Mouse (Mus musculus): ENCODE data around the gene Trdmt1. TPM values are rescaled to one million over a fixed set of nuclear protein-coding genes. Genes with fewer than 3 reads are reported as not detected.

The Trdmt1 gene
- polyA plus RNA-seq, 1 experiment: 5.4 TPM

GRCm38 (mm10) chr2:13514949-13515348 lies 29.5 kb downstream of the Trdmt1 start:
- Histone ChIP-seq H3K27ac (ENCODE audit: insufficient read depth, low read length) (no peak overlapping the region), H3K4me1 (ENCODE audit: control insufficient read depth, insufficient read depth, low read length) (no peaks in the 10 kb centered on the region), H3K4me3 (ENCODE audit: insufficient read depth, low read length) (no peak overlapping the region)
- TF ChIP-seq POLR2A (IDR thresholded peaks at IDR 0.05; ENCODE audit: extremely low read depth, insufficient read depth, low read length) (no peak), CTCF (IDR thresholded peaks at IDR 0.05; ENCODE audit: extremely low read depth, insufficient read depth, low read length) (no peak)

- Histone ChIP-seq H3K4me1 (ENCODE audit: control insufficient read depth, insufficient read depth, low read length) (no peaks in the 10 kb centered on the region; the same call in 1 of the 2 replicates), H3K27ac (ENCODE audit: insufficient read depth, low read length) (no peak overlapping the region), H3K4me3 (ENCODE audit: insufficient read depth, low read length) (no peak overlapping the region)
- TF ChIP-seq POLR2A (IDR thresholded peaks at IDR 0.05; ENCODE audit: extremely low read depth, insufficient read depth, low read length) (no peak), CTCF (IDR thresholded peaks at IDR 0.05; ENCODE audit: extremely low read depth, insufficient read depth, low read length) (no peak)
These were observed 41.8 kb downstream of the Trdmt1 start for GRCm38 (mm10) chr2:13502717-13503116.

- H3K27ac ChIP-seq (ENCODE audit: insufficient read depth, low read length): no peak overlapping the region
- no peaks in the 10 kb centered on the region; the same call in 1 of the 2 replicates for H3K4me1 ChIP-seq (ENCODE audit: control insufficient read depth, insufficient read depth, low read length)
- no peak for TF ChIP-seq POLR2A (IDR thresholded peaks at IDR 0.05; ENCODE audit: extremely low read depth, insufficient read depth, low read length)
- TF ChIP-seq CTCF (IDR thresholded peaks at IDR 0.05; ENCODE audit: extremely low read depth, insufficient read depth, low read length): no peak
- no peak overlapping the region for H3K4me3 ChIP-seq (ENCODE audit: insufficient read depth, low read length)
These were observed 42.9 kb downstream of the Trdmt1 start for GRCm38 (mm10) chr2:13501553-13501952.

- TF ChIP-seq POLR2A (IDR thresholded peaks at IDR 0.05; ENCODE audit: extremely low read depth, insufficient read depth, low read length) (no peak), CTCF (IDR thresholded peaks at IDR 0.05; ENCODE audit: extremely low read depth, insufficient read depth, low read length) (no peak)
- Histone ChIP-seq H3K27ac (ENCODE audit: insufficient read depth, low read length) (no peak overlapping the region), H3K4me3 (ENCODE audit: insufficient read depth, low read length) (no peak overlapping the region), H3K4me1 (ENCODE audit: control insufficient read depth, insufficient read depth, low read length) (no peaks in the 10 kb centered on the region; the same call in 1 of the 2 replicates)
These were observed 44.0 kb downstream of the Trdmt1 start for GRCm38 (mm10) chr2:13500298-13500999.

GRCm38 (mm10) chr2:13499196-13499595 lies 45.3 kb downstream of the Trdmt1 start:
- H3K4me3 ChIP-seq (ENCODE audit: insufficient read depth, low read length): no peak overlapping the region
- TF ChIP-seq POLR2A (IDR thresholded peaks at IDR 0.05; ENCODE audit: extremely low read depth, insufficient read depth, low read length): no peak
- no peak for TF ChIP-seq CTCF (IDR thresholded peaks at IDR 0.05; ENCODE audit: extremely low read depth, insufficient read depth, low read length)
- no peaks in the 10 kb centered on the region; the same call in 1 of the 2 replicates for H3K4me1 ChIP-seq (ENCODE audit: control insufficient read depth, insufficient read depth, low read length)
- H3K27ac ChIP-seq (ENCODE audit: insufficient read depth, low read length): no peak overlapping the region

- no peaks in the 10 kb centered on the region; the same call in 1 of the 2 replicates for H3K4me1 ChIP-seq (ENCODE audit: control insufficient read depth, insufficient read depth, low read length)
- TF ChIP-seq CTCF (IDR thresholded peaks at IDR 0.05; ENCODE audit: extremely low read depth, insufficient read depth, low read length) (no peak), POLR2A (IDR thresholded peaks at IDR 0.05; ENCODE audit: extremely low read depth, insufficient read depth, low read length) (no peak)
- no peak overlapping the region for H3K27ac ChIP-seq (ENCODE audit: insufficient read depth, low read length)
- no peak overlapping the region for H3K4me3 ChIP-seq (ENCODE audit: insufficient read depth, low read length)
These were observed 48.4 kb downstream of the Trdmt1 start for GRCm38 (mm10) chr2:13496087-13496486.

- Histone ChIP-seq H3K27ac (ENCODE audit: insufficient read depth, low read length) (no peak overlapping the region), H3K4me3 (ENCODE audit: insufficient read depth, low read length) (no peak overlapping the region), H3K4me1 (ENCODE audit: control insufficient read depth, insufficient read depth, low read length) (no peaks in the 10 kb centered on the region; the same call in 1 of the 2 replicates)
- TF ChIP-seq CTCF (IDR thresholded peaks at IDR 0.05; ENCODE audit: extremely low read depth, insufficient read depth, low read length) (no peak), POLR2A (IDR thresholded peaks at IDR 0.05; ENCODE audit: extremely low read depth, insufficient read depth, low read length) (no peak)
These were observed 51.5 kb downstream of the Trdmt1 start for GRCm38 (mm10) chr2:13492927-13493326.

- no peak for TF ChIP-seq POLR2A (IDR thresholded peaks at IDR 0.05; ENCODE audit: extremely low read depth, insufficient read depth, low read length)
- TF ChIP-seq CTCF (IDR thresholded peaks at IDR 0.05; ENCODE audit: extremely low read depth, insufficient read depth, low read length): no peak
- H3K4me1 ChIP-seq (ENCODE audit: control insufficient read depth, insufficient read depth, low read length): no peaks in the 10 kb centered on the region; the same call in 1 of the 2 replicates
- no peak within 1 kb of the TSS for H3K4me3 ChIP-seq (ENCODE audit: insufficient read depth, low read length)
- H3K27ac ChIP-seq (ENCODE audit: insufficient read depth, low read length): no peak within 1 kb of the TSS
These were observed 52.7 kb downstream of the Trdmt1 start, which contains the start of gene Cubn for GRCm38 (mm10) chr2:13491734-13492133. Cubn (minus strand) TSS chr2:13491813.

- TF ChIP-seq POLR2A (IDR thresholded peaks at IDR 0.05; ENCODE audit: extremely low read depth, insufficient read depth, low read length) (no peak), CTCF (IDR thresholded peaks at IDR 0.05; ENCODE audit: extremely low read depth, insufficient read depth, low read length) (no peak)
- H3K4me3 ChIP-seq (ENCODE audit: insufficient read depth, low read length): no peak overlapping the region
- H3K4me1 ChIP-seq (ENCODE audit: control insufficient read depth, insufficient read depth, low read length): no peaks in the 10 kb centered on the region
- H3K27ac ChIP-seq (ENCODE audit: insufficient read depth, low read length): no peak overlapping the region
These were observed 54.0 kb downstream of the Trdmt1 start for GRCm38 (mm10) chr2:13490480-13490879.

- Histone ChIP-seq H3K27ac (ENCODE audit: insufficient read depth, low read length) (no peak overlapping the region), H3K4me3 (ENCODE audit: insufficient read depth, low read length) (no peak overlapping the region), H3K4me1 (ENCODE audit: control insufficient read depth, insufficient read depth, low read length) (no peaks in the 10 kb centered on the region)
- TF ChIP-seq CTCF (IDR thresholded peaks at IDR 0.05; ENCODE audit: extremely low read depth, insufficient read depth, low read length) (no peak), POLR2A (IDR thresholded peaks at IDR 0.05; ENCODE audit: extremely low read depth, insufficient read depth, low read length) (no peak)
These were observed 58.0 kb downstream of the Trdmt1 start for GRCm38 (mm10) chr2:13486470-13486869.

Measured in cortical plate, adult 2 months (tissue).